Mouse (Mus musculus) lung, postnatal 25 days (tissue): ENCODE results near the gene 1700014D04Rik.
"Not testable (repeated sequence)": the region's sequence is repeated elsewhere in the genome, so short reads cannot be mapped to it uniquely, and the experiment has no call there.

Experiments
- DNase-seq: peaks from one replicate; pipeline ENCODE4 v3.0.0; 2022; ENCODE audit warnings: low spot score

1700014D04Rik gene

GRCm38 (mm10) chr13:59746711-59747110, at the start of gene 1700014D04Rik:
Gene 1700014D04Rik, minus strand, starts transcription at chr13:59746752.
- DNase-seq, result no peak

- no peak for DNase-seq
Observed at GRCm38 (mm10) chr13:59795807-59796465, 49.4 kb upstream of the 1700014D04Rik start.

GRCm38 (mm10) chr13:59794786-59795185, 48.2 kb upstream of the 1700014D04Rik start:
- DNase-seq, result no peak

GRCm38 (mm10) chr13:59782145-59782544, 35.6 kb upstream of the 1700014D04Rik start, which contains the start of gene Gm49354:
Gene Gm49354, minus strand, starts transcription at chr13:59782245.
- no peak for DNase-seq

GRCm38 (mm10) chr13:59779744-59780264, 33.3 kb upstream of the 1700014D04Rik start:
- DNase-seq, result not testable (repeated sequence)

GRCm38 (mm10) chr13:59779213-59779612, 32.7 kb upstream of the 1700014D04Rik start:
- DNase-seq, result no peak

GRCm38 (mm10) chr13:59775168-59775567, 28.6 kb upstream of the 1700014D04Rik start:
- DNase-seq, result peak; percentile 22

- peak; percentile 80 for DNase-seq
Observed at GRCm38 (mm10) chr13:59771257-59771656, 24.7 kb upstream of the 1700014D04Rik start.

- no peak for DNase-seq
Observed at GRCm38 (mm10) chr13:59770847-59771246, 24.3 kb upstream of the 1700014D04Rik start.

GRCm38 (mm10) chr13:59770164-59770562, 23.6 kb upstream of the 1700014D04Rik start:
- peak; percentile 87 for DNase-seq

- peak; percentile 99 for DNase-seq
Observed at GRCm38 (mm10) chr13:59769296-59770163, 23.0 kb upstream of the 1700014D04Rik start, which contains the start of gene Isca1. Gene Isca1, minus strand, starts transcription at chr13:59769810.

- no peak for DNase-seq
Observed at GRCm38 (mm10) chr13:59768531-59768930, 22.0 kb upstream of the 1700014D04Rik start.

- DNase-seq, result no peak
Observed at GRCm38 (mm10) chr13:59766786-59767515, 20.4 kb upstream of the 1700014D04Rik start.

- DNase-seq, result no peak
Observed at GRCm38 (mm10) chr13:59762791-59763190, 16.2 kb upstream of the 1700014D04Rik start.

GRCm38 (mm10) chr13:59756906-59757305, 10.4 kb upstream of the 1700014D04Rik start:
- DNase-seq, result no peak

GRCm38 (mm10) chr13:59750310-59750709, 3.8 kb upstream of the 1700014D04Rik start:
- no peak for DNase-seq

- no peak for DNase-seq
Observed at GRCm38 (mm10) chr13:59746164-59746563, 388 bp downstream of the 1700014D04Rik start.

- no peak for DNase-seq
Observed at GRCm38 (mm10) chr13:59745462-59745861, 1.1 kb downstream of the 1700014D04Rik start.

- no peak for DNase-seq
Observed at GRCm38 (mm10) chr13:59741697-59742096, 4.9 kb downstream of the 1700014D04Rik start.

GRCm38 (mm10) chr13:59741096-59741495, 5.5 kb downstream of the 1700014D04Rik start:
- DNase-seq, result peak; percentile 29

- no peak for DNase-seq
Observed at GRCm38 (mm10) chr13:59739397-59739796, 7.2 kb downstream of the 1700014D04Rik start.

GRCm38 (mm10) chr13:59738455-59738854, 8.1 kb downstream of the 1700014D04Rik start:
- no peak for DNase-seq
